Mouse (Mus musculus) liver, adult 2 months (tissue): ENCODE measurements around the gene Apbb2.

Experiments
- CTCF ChIP-seq: fragments of 200-500 bp; IDR thresholded peaks from 2 replicates; pipeline ENCODE4 v1.5.1; 2011; ENCODE audit warnings: low read depth, low read length, control low read depth
- POLR2A ChIP-seq: fragments of 200-500 bp; IDR thresholded peaks from 2 replicates; pipeline ENCODE4 v1.6.1; 2011; ENCODE audit warnings: low read length, control low read depth; ENCODE audit not compliant: insufficient read depth; ENCODE audit errors: extremely low read depth

GRCm38 (mm10) chr5:66517503-66517902, 101.1 kb downstream of the Apbb2 start:
- TF ChIP-seq CTCF = no peak
- TF ChIP-seq POLR2A = no peak
